Mouse (Mus musculus) lung, postnatal 0 days (tissue): Measurements from ENCODE around the gene Nup188.

ENCODE experiments used
- CTCF ChIP-seq: IDR thresholded peaks from 2 replicates; pipeline ENCODE4 v1.5.1; 2016; ENCODE audit warnings: antibody characterized with exemption, mild to moderate bottlenecking
- EP300 ChIP-seq: IDR thresholded peaks from 2 replicates; pipeline ENCODE4 v1.6.1; 2016; ENCODE audit warnings: antibody characterized with exemption, mild to moderate bottlenecking, control low read depth

DNA sequence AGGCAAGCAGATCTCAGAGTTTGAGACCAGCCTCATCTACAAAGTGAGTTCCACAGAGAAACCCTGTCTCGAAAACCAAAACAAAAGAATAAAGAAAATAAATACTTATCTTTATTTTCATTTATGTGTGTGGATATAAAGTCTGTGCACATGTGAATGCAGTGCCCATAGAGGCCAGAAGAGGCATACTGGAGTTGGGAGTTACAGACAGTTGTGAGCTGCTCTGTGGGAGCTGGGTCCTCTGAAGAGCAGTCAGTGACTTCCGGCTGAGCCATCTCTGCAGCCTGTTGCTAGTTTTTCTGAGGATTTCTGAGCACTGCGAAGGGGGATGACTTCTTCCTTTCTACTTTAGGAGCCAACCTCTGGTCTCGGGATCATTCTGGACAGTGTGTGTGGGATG lies 29.9 kb downstream of the Nup188 start:
- peak; percentile 31 for TF ChIP-seq CTCF
- no peak for TF ChIP-seq EP300
